In the genomic region with DNA sequence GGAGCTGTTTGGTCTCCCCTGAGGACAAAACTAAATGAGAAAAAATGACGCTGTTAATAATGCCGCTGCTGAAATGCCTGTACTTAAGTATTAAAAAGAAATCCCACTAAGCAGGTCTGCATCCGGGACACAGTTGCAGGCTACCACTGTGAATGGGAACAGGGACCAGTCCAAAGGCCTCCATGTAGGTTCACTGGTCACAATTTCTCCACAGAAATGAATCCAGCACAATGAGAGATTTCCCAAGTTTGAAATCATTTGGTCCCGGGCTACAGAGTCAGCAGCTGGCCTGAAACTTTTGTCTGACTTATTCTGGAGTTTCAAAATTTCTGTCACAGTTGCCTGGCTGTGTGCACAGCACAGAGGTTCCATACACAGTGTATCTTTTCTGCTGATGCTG, we compare ENCODE assay signal across 8 mouse cellular contexts.
DNase-seq lines count a peak whose midpoint lies in the region; ATAC-seq lines count a peak whose summit lies in the region.

No protein-coding gene starts in this region.

- no peak for DNase-seq in heart, postnatal 14 days
- no peak for DNase-seq in thymus, adult 18-20 months
- DNase-seq in thymus, postnatal 4 days = no peak
- DNase-seq in thymus, postnatal 25 days = no peak

- 45% methylated on average over 4 of the region's 4 CpGs for WGBS in heart, embryonic 11.5 days (ENCODE audit: insufficient replicate concordance)
- 32% methylated on average over 4 of the region's 4 CpGs for WGBS in embryonic facial prominence, embryonic 13.5 days
- WGBS in hindbrain, embryonic 13.5 days = 11% methylated on average over 4 of the region's 4 CpGs
- WGBS in midbrain, embryonic 13.5 days = 16% methylated on average over 4 of the region's 4 CpGs

- peaks cover 31% of the 10 kb centered on the region for H3K4me1 ChIP-seq in heart, embryonic 11.5 days (ENCODE audit: control insufficient read depth, insufficient read depth, low read length)
- H3K4me1 ChIP-seq in embryonic facial prominence, embryonic 13.5 days = peaks cover 58% of the 10 kb centered on the region
- peaks cover 34% of the 10 kb centered on the region for H3K4me1 ChIP-seq in hindbrain, embryonic 13.5 days (replicated peaks)
- peaks cover 47% of the 10 kb centered on the region for H3K4me1 ChIP-seq in midbrain, embryonic 13.5 days (replicated peaks)

- intact Hi-C loops in heart, postnatal 14 days (cut with DNase I) = no loop called here

- peak overlapping the region; percentile 94 for H3K4me2 ChIP-seq in heart, embryonic 11.5 days
- peak overlapping the region; percentile 89 for H3K4me2 ChIP-seq in embryonic facial prominence, embryonic 13.5 days
- peak overlapping the region; percentile 94 for H3K4me2 ChIP-seq in hindbrain, embryonic 13.5 days
- peak overlapping the region; percentile 96 for H3K4me2 ChIP-seq in midbrain, embryonic 13.5 days (replicated peaks)

- no peak for ATAC-seq in heart, embryonic 11.5 days (replicated peaks; ENCODE audit: insufficient number of reproducible peaks, low FRiP score, low TSS enrichment)
- ATAC-seq in embryonic facial prominence, embryonic 13.5 days (ENCODE audit: insufficient number of reproducible peaks, insufficient read depth, low FRiP score, low TSS enrichment, low read depth) = no peak
- ATAC-seq in hindbrain, embryonic 13.5 days (ENCODE audit: low FRiP score) = no peak
- ATAC-seq in midbrain, embryonic 13.5 days = no peak

- H3K4me3 ChIP-seq in heart, embryonic 11.5 days (ENCODE audit: low read depth, low read length) = peak overlapping the region; percentile 2; the same call in 1 of the 2 replicates
- no peak overlapping the region for H3K4me3 ChIP-seq in embryonic facial prominence, embryonic 13.5 days
- peak overlapping the region; percentile 84 for H3K4me3 ChIP-seq in hindbrain, embryonic 13.5 days
- H3K4me3 ChIP-seq in midbrain, embryonic 13.5 days (replicated peaks) = peak overlapping the region; percentile 72

- H3K9ac ChIP-seq in heart, embryonic 11.5 days (ENCODE audit: low read depth, low read length) = peak overlapping the region; percentile 43
- peak overlapping the region; percentile 51; the same call in 1 of the 2 replicates for H3K9ac ChIP-seq in embryonic facial prominence, embryonic 13.5 days
- peak overlapping the region; percentile 99 for H3K9ac ChIP-seq in hindbrain, embryonic 13.5 days
- H3K9ac ChIP-seq in midbrain, embryonic 13.5 days (replicated peaks) = peak overlapping the region; percentile 95

- H3K27ac ChIP-seq in heart, embryonic 11.5 days (ENCODE audit: low read depth, low read length) = peak overlapping the region; percentile 100
- H3K27ac ChIP-seq in embryonic facial prominence, embryonic 13.5 days = peak overlapping the region; percentile 41
- H3K27ac ChIP-seq in hindbrain, embryonic 13.5 days = peak overlapping the region; percentile 99
- H3K27ac ChIP-seq in midbrain, embryonic 13.5 days = peak overlapping the region; percentile 98

- H3K36me3 ChIP-seq in heart, embryonic 11.5 days (ENCODE audit: control insufficient read depth, insufficient read depth, low read length) = no peaks in the 10 kb centered on the region
- H3K36me3 ChIP-seq in embryonic facial prominence, embryonic 13.5 days = no peaks in the 10 kb centered on the region
- H3K36me3 ChIP-seq in hindbrain, embryonic 13.5 days = no peaks in the 10 kb centered on the region
- no peaks in the 10 kb centered on the region for H3K36me3 ChIP-seq in midbrain, embryonic 13.5 days

- H3K27me3 ChIP-seq in heart, embryonic 11.5 days (ENCODE audit: control insufficient read depth, insufficient read depth, low read length) = no peaks in the 10 kb centered on the region
- no peaks in the 10 kb centered on the region for H3K27me3 ChIP-seq in embryonic facial prominence, embryonic 13.5 days
- H3K27me3 ChIP-seq in hindbrain, embryonic 13.5 days = 0 out of 2 replicates have a peak, but pooled peaks cover 2% of the 10 kb centered on the region
- peaks cover 6% of the 10 kb centered on the region; the same call in 1 of the 2 replicates for H3K27me3 ChIP-seq in midbrain, embryonic 13.5 days

- H3K9me3 ChIP-seq in heart, embryonic 11.5 days (replicated peaks; ENCODE audit: control insufficient read depth, low read length) = no peaks in the 10 kb centered on the region
- H3K9me3 ChIP-seq in embryonic facial prominence, embryonic 13.5 days = no peaks in the 10 kb centered on the region
- no peaks in the 10 kb centered on the region for H3K9me3 ChIP-seq in hindbrain, embryonic 13.5 days
- H3K9me3 ChIP-seq in midbrain, embryonic 13.5 days = no peaks in the 10 kb centered on the region

Comparison
In these comparisons a context has a peak if more than half of its experiments do, and no peak if none do; other contexts are left out.
1. H3K27ac ChIP-seq: peak in every context shown above with its lines; median percentile 100 in heart, embryonic 11.5 days; 99 in hindbrain, embryonic 13.5 days; 98 in midbrain, embryonic 13.5 days; 41 in embryonic facial prominence, embryonic 13.5 days.
2. H3K9ac ChIP-seq: peak in every context shown above with its lines; median percentile 99 in hindbrain, embryonic 13.5 days; 95 in midbrain, embryonic 13.5 days; 51 in embryonic facial prominence, embryonic 13.5 days; 43 in heart, embryonic 11.5 days.